Mouse (Mus musculus) cerebellum, adult 2 months (tissue): ENCODE results near the gene Eml2.

ENCODE experiments used
- CTCF ChIP-seq: fragments of 200-500 bp; IDR thresholded peaks from 2 replicates; pipeline ENCODE4 v1.5.1; 2011; ENCODE audit warnings: low read depth, mild to moderate bottlenecking, control low read depth, low read length, moderate library complexity, borderline replicate concordance; ENCODE audit not compliant: insufficient read depth
- POLR2A ChIP-seq: fragments of 200-500 bp; IDR thresholded peaks from 2 replicates; pipeline ENCODE4 v1.6.1; 2011; ENCODE audit warnings: low read length, control low read depth, borderline replicate concordance; ENCODE audit not compliant: insufficient read depth

- TF ChIP-seq CTCF, result no peak
- TF ChIP-seq POLR2A, result no peak
Observed at GRCm38 (mm10) chr7:19224933-19225332, 48.7 kb downstream of the Eml2 start.
